Mouse (Mus musculus): ENCODE measurements at regions not wholly inside any gene's neighbourhood (a gene's known extent, or its start where the extent isn't known, plus 50 kb on each side); places are given as distances from the start of the nearest gene placed in this dataset.

GRCm38 (mm10) chr3:66518289-66518688, 221.7 kb upstream of the Veph1 start:
- no peak for DNase-seq (ENCODE audit: low spot score)

- no peak for DNase-seq (ENCODE audit: low spot score)
Measured at GRCm38 (mm10) chr3:66515773-66516406, 219.3 kb upstream of the Veph1 start.

- no peak for DNase-seq (ENCODE audit: low spot score)
Measured at GRCm38 (mm10) chr3:66514587-66514986, 217.9 kb upstream of the Veph1 start.

GRCm38 (mm10) chr3:66512408-66512807, 215.8 kb upstream of the Veph1 start:
- DNase-seq (ENCODE audit: low spot score), result no peak

GRCm38 (mm10) chr3:66510455-66510854, 213.8 kb upstream of the Veph1 start:
- DNase-seq (ENCODE audit: low spot score), result no peak

GRCm38 (mm10) chr3:66506125-66506524, 209.5 kb upstream of the Veph1 start:
- peak; percentile 49 for DNase-seq (ENCODE audit: low spot score)

GRCm38 (mm10) chr3:66505476-66506076, 208.9 kb upstream of the Veph1 start:
- peak; percentile 14 for DNase-seq (ENCODE audit: low spot score)

- no peak for DNase-seq (ENCODE audit: low spot score)
Measured at GRCm38 (mm10) chr3:66504717-66505116, 208.1 kb upstream of the Veph1 start.

- DNase-seq (ENCODE audit: low spot score), result no peak
Measured at GRCm38 (mm10) chr3:66503615-66504014, 207.0 kb upstream of the Veph1 start.

- peak; percentile 21 for DNase-seq (ENCODE audit: low spot score)
Measured at GRCm38 (mm10) chr3:66501865-66502264, 205.2 kb upstream of the Veph1 start.

GRCm38 (mm10) chr3:66494442-66495113, 197.9 kb upstream of the Veph1 start:
- no peak for DNase-seq (ENCODE audit: low spot score)

- DNase-seq (ENCODE audit: low spot score), result peak; percentile 28
Measured at GRCm38 (mm10) chr3:66490696-66491357, 194.2 kb upstream of the Veph1 start.

GRCm38 (mm10) chr3:66488724-66489123, 192.1 kb upstream of the Veph1 start:
- no peak for DNase-seq (ENCODE audit: low spot score)

- no peak for DNase-seq (ENCODE audit: low spot score)
Measured at GRCm38 (mm10) chr3:66486658-66487057, 190.0 kb upstream of the Veph1 start.

GRCm38 (mm10) chr3:66486184-66486583, 189.5 kb upstream of the Veph1 start:
- DNase-seq (ENCODE audit: low spot score), result no peak

- no peak for DNase-seq (ENCODE audit: low spot score)
Measured at GRCm38 (mm10) chr3:66480718-66481117, 184.1 kb upstream of the Veph1 start.

- peak; percentile 58 for DNase-seq (ENCODE audit: low spot score)
Measured at GRCm38 (mm10) chr3:66479266-66479665, 182.6 kb upstream of the Veph1 start.

GRCm38 (mm10) chr3:66466321-66466720, 169.7 kb upstream of the Veph1 start:
- no peak for DNase-seq (ENCODE audit: low spot score)

GRCm38 (mm10) chr3:66465371-66465770, 168.7 kb upstream of the Veph1 start:
- DNase-seq (ENCODE audit: low spot score), result no peak

- no peak for DNase-seq (ENCODE audit: low spot score)
Measured at GRCm38 (mm10) chr3:66462341-66462740, 165.7 kb upstream of the Veph1 start.

GRCm38 (mm10) chr3:66446274-66447159, 149.9 kb upstream of the Veph1 start:
- no peak for DNase-seq (ENCODE audit: low spot score)

GRCm38 (mm10) chr3:66433216-66433615, 136.6 kb upstream of the Veph1 start:
- no peak for DNase-seq (ENCODE audit: low spot score)

All from embryo, embryonic 10.5 days (tissue).